Mouse (Mus musculus): ENCODE measurements around the gene Cyfip2. TPM values are rescaled to one million over a fixed set of nuclear protein-coding genes. Genes with fewer than 3 reads are reported as not detected.
A peak's percentile ranks its signal among the peaks of the same experiment; 100 is the strongest.
"Not testable (repeated sequence)": the region's sequence is repeated elsewhere in the genome, so short reads cannot be mapped to it uniquely, and the experiment has no call there.

Cyfip2 gene
- total RNA-seq, 2 experiments from 2014 or later = 263 to 287 TPM

GRCm38 (mm10) chr11:46201636-46202546 lies 110.8 kb downstream of the Cyfip2 start:
- peak in 1 of 2 experiments; percentile 37 for DNase-seq (ENCODE audit: low spot score in 2 of 2)

- no peak for DNase-seq (ENCODE audit: low spot score in 2 of 2)
Measured at GRCm38 (mm10) chr11:46200664-46201063, 112.0 kb downstream of the Cyfip2 start.

DNA sequence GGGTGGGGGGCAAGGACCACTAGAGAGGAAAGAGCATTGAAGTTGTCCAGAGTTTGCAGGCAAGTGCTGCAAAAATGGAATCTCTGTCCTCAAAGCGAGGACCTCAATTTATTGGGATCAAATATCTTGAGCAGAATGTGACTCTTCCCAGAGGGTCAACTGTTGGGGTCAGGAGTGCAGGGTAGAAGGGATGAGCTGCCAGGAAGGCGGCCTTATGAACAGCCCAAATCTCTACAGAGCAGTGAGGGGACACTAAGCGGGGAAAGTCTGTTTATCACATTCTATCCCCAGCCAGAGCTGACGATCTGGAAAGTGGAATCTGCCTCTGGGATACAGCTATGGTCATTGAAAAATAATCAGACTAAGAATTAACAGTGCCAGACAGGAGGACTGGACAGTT lies 118.5 kb downstream of the Cyfip2 start:
- no peak for DNase-seq (ENCODE audit: low spot score in 2 of 2)

DNA sequence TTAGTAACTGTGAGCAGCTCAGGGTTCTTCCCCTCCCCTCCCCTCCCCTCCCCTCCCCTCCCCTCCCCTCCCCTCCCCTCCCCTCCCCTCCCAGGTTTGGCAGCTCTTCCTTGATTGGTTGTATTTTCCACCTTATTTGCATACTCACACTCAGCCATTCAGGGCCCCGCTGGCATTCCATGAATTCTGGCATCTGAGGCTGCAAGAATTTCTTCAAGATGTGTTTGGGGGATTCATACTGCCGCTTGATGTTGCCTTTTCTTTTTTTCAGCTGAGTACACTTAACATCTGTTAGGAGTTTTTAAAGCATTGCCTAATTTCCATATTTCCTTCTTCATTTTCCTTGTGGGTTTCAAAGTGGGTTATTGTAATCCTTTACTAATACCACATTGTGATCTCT lies 124.4 kb downstream of the Cyfip2 start:
- no peak for DNase-seq (ENCODE audit: low spot score in 2 of 2)

DNA sequence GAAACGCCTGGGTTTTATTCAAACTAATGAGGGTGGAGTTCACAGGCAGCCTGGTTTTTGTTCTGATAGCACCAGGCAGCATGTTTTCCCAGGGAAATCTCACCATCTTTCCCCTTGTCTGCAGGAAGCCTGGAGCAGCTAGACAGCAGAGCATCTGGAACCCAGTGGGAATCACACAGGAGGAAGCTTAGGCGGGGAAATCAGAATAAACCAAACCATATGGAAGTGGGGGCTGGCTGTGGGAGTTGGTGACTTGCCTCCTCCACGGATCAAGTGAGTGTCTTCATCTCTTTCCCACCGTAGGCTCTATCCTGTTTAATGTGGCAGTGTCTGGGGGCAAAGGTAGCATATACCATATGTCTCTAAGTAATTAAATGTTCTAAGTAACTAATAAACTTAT lies 127.2 kb downstream of the Cyfip2 start:
- no peak for DNase-seq (ENCODE audit: low spot score in 2 of 2)

DNA sequence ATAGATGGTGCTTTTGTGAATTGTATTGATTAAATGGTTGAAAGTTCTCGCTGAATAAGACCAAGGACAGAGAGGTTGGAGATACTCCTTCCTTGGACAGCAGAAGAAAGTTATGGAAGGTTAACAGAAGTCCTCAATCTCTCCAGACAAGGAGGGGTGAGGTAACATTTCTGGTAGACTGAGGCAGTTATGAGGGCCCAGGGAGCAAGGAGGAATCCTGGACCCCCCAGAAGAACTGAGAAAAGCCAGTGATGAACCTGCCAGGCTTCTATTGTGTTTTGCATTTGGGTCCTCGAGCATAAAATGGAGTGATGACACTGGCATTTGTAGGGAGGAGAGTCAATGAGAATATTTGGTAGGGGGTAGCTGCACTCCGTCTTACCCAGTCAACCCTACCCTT lies 127.7 kb downstream of the Cyfip2 start:
- no peak for DNase-seq (ENCODE audit: low spot score in 2 of 2)

GRCm38 (mm10) chr11:46182031-46182430 lies 130.6 kb downstream of the Cyfip2 start:
- DNase-seq (ENCODE audit: low spot score in 2 of 2) = not testable (repeated sequence)

DNA sequence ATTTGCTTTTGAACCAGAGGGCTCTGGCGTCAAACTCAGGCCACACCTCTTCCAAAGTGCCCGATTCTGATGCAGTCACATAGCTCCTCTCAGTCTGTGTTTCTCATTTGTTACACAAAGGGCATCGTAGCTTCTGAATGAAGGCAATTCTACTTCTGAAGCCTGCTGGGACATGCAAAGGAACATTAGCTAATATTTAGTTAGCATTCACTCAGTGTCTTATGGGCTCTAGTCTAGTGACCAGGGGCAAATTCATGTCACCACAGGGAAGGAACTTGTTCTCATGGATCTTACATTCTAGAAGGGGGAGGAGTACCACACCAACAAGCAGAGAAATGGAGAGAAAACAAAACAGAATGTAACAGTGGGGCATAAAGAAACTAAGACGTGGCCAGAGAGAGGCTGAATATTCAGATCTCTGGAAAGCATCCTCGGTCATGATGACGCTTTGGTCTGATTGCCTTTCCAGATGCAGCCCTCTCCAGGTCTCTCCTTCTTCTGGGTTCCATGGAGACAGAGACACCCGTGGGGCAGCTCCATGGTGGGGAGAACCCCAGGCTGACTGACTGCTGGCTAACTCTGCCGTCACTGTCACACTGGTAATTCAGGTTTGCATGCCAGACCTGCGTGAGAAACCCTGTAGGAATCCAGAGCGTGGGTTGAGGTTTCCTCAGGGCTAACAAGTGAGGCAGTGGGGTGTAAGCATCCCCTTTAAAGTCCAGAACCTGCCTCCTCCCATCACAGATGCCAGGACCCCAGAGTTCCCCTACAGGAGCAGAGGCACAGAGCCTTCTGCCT lies 135.2 kb downstream of the Cyfip2 start:
- no peak for DNase-seq (ENCODE audit: low spot score in 2 of 2)

- no peak for DNase-seq (ENCODE audit: low spot score in 2 of 2)
Measured at GRCm38 (mm10) chr11:46176155-46176554, 136.5 kb downstream of the Cyfip2 start.

GRCm38 (mm10) chr11:46172128-46172527 lies 140.5 kb downstream of the Cyfip2 start:
- no peak for DNase-seq (ENCODE audit: low spot score in 2 of 2)

DNA sequence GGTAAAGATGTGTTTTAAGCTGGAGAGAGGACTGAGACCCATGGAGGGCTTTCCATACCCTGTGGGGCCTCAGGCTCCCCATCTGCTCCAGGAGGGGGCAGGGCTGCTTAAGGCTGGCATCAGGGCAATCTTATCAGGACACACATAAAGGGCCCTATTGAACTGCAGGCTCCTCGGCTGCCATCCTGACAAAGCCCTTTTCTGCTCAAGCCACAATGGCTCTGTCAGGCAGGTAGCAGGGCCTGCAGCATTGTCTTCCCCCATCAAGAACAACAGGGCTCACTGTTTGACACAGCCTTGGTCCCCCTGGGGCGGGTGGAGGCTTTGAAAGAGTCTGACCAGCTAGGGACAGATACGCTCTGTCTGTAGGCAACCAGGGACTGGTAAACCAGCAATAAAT lies 142.8 kb downstream of the Cyfip2 start:
- DNase-seq (ENCODE audit: low spot score in 2 of 2) = no peak

- DNase-seq (ENCODE audit: low spot score in 2 of 2) = no peak
Measured at GRCm38 (mm10) chr11:46168506-46168905, 144.2 kb downstream of the Cyfip2 start.

GRCm38 (mm10) chr11:46165866-46166585 lies 146.6 kb downstream of the Cyfip2 start, which contains the start of gene Nipal4:
TSS of gene Nipal4 (minus strand) at chr11:46166508.
- DNase-seq (ENCODE audit: low spot score in 2 of 2) = peak in 1 of 2 experiments; percentile 19

- DNase-seq (ENCODE audit: low spot score in 2 of 2) = no peak
Measured at GRCm38 (mm10) chr11:46157462-46157861, 155.2 kb downstream of the Cyfip2 start.

GRCm38 (mm10) chr11:46156945-46157344 lies 155.7 kb downstream of the Cyfip2 start:
- no peak for DNase-seq (ENCODE audit: low spot score in 2 of 2)

DNA sequence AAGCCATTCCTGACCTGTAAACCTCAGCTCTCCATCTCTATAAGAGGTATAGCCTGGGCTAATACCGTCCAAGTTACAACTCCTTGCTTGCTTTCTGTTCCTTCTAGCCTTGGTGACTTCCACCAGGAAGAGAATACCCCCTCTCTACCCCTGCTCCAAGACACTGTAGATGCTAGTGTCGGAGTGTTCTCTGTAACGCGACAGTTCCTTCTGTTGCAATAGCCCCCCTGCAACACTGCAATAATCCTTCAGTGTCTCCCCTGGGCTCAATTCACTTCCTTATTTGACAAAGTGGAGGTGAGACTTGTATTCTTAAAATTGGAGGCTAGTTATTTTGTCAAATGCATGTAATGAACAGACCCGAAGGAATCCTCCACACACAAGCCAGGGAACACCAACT lies 166.0 kb downstream of the Cyfip2 start:
- DNase-seq (ENCODE audit: low spot score in 2 of 2) = no peak

- no peak for DNase-seq (ENCODE audit: low spot score in 2 of 2)
Measured at GRCm38 (mm10) chr11:46145163-46145875, 167.3 kb downstream of the Cyfip2 start.
